Mouse (Mus musculus) liver, postnatal 0 days (tissue): ENCODE measurements around the gene Pip4k2a. TPM values are rescaled to one million over a fixed set of nuclear protein-coding genes. Genes with fewer than 3 reads are reported as not detected.

ENCODE experiments used
- ATAC-seq: fragments of 200-750 bp; cut with Nextera tagmentation; 2 replicates; pipeline ENCODE4 v1.8.0; 2017; ENCODE audit warnings: mild to moderate bottlenecking, moderate library complexity
- DNase-seq: peaks from one replicate; pipeline ENCODE4 v3.0.0-alpha.2; 2016
- H3K27ac ChIP-seq: fragments of 300-500 bp; sonication (generic); 2 replicates; pipeline ENCODE4 v1.5.1; 2014; ENCODE audit warnings: antibody characterized with exemption, moderate library complexity, mild to moderate bottlenecking, low read depth
- H3K27me3 ChIP-seq: fragments of 300-500 bp; sonication (generic); 2 replicates; pipeline ENCODE4 v1.6.1; 2014; ENCODE audit warnings: low read length, control low read depth, mixed read lengths; ENCODE audit not compliant: insufficient read depth
- H3K36me3 ChIP-seq: fragments of 300-500 bp; sonication (generic); replicated peaks from 2 replicates; pipeline ENCODE4 v1.6.1; 2014; ENCODE audit warnings: mild to moderate bottlenecking, control low read depth, low read length, moderate library complexity, mixed read lengths; ENCODE audit not compliant: insufficient read depth
- H3K4me1 ChIP-seq: fragments of 300-500 bp; sonication (generic); 2 replicates; pipeline ENCODE4 v1.6.1; 2014; ENCODE audit warnings: antibody characterized with exemption, mild to moderate bottlenecking, control low read depth; ENCODE audit not compliant: insufficient read depth
- H3K4me2 ChIP-seq: fragments of 300-500 bp; sonication (generic); 2 replicates; pipeline ENCODE4 v1.6.1; 2014; ENCODE audit warnings: low read depth, mild to moderate bottlenecking, low read length, moderate library complexity, mixed read lengths
- H3K4me3 ChIP-seq: fragments of 300-500 bp; sonication (generic); 2 replicates; pipeline ENCODE4 v1.5.1; 2014; ENCODE audit warnings: low read depth, low read length
- H3K9ac ChIP-seq: fragments of 300-500 bp; sonication (generic); replicated peaks from 2 replicates; pipeline ENCODE4 v1.6.1; 2014; ENCODE audit warnings: mild to moderate bottlenecking, moderate library complexity
- H3K9me3 ChIP-seq: fragments of 300-500 bp; sonication (generic); 2 replicates; pipeline ENCODE4 v1.6.1; 2016; ENCODE audit warnings: mild to moderate bottlenecking, control low read depth, low read length, mixed read lengths
- CTCF ChIP-seq: sonication (generic); IDR thresholded peaks from 2 replicates; pipeline ENCODE4 v1.5.1; 2016; ENCODE audit warnings: antibody characterized with exemption, low read depth
- EP300 ChIP-seq: IDR thresholded peaks from 2 replicates; pipeline ENCODE4 v1.6.1; 2016; ENCODE audit warnings: antibody characterized with exemption, low read depth, mild to moderate bottlenecking
- whole genome bisulfite sequencing: fragments of 180-500 bp; shearing (Covaris S2); extraction: QIAGEN DNeasy Blood & Tissue Kit; methylation state at CpG from one replicate; pipeline ENCODE4 v1.1.7; 2014; ENCODE audit not compliant: insufficient replicate concordance; 5-methylcytosine and 5-hydroxymethylcytosine counted together
- polyA plus RNA-seq: library from polyadenylated mRNA; unstranded; fragments of >200 nt; fragmentation: Nextera tagmentation; extraction: Ambion mirVana; gene quantifications from 2 replicates; pipeline ENCODE4 v1.2.1, GENCODE M21; 2015

Pip4k2a gene
- polyA plus RNA-seq, 1 experiment from 2014 or later = 8.0 TPM

GRCm38 (mm10) chr2:18930318-18931060, 67.4 kb downstream of the Pip4k2a start:
- Histone ChIP-seq H3K4me2 (no peak overlapping the region), H3K9me3 (no peaks in the 10 kb centered on the region), H3K9ac (no peak overlapping the region), H3K4me3 (no peak overlapping the region), H3K27me3 (no peaks in the 10 kb centered on the region), H3K36me3 (no peaks in the 10 kb centered on the region), H3K4me1 (peaks cover 13% of the 10 kb centered on the region), H3K27ac (no peak overlapping the region)
- TF ChIP-seq CTCF (no peak), EP300 (no peak)
- no peak for ATAC-seq
- WGBS = 85% methylated on average over 13 of the region's 13 CpGs
- no peak for DNase-seq

GRCm38 (mm10) chr2:18928597-18929257, 69.2 kb downstream of the Pip4k2a start:
- H3K27me3 ChIP-seq = no peaks in the 10 kb centered on the region
- DNase-seq (no peak), ATAC-seq (0 out of 2 replicates have a peak, but pooled peaks have one; percentile 13)
- H3K9me3 ChIP-seq = no peaks in the 10 kb centered on the region
- no peak for TF ChIP-seq CTCF
- no peak for TF ChIP-seq EP300
- H3K4me1 ChIP-seq = peaks cover 19% of the 10 kb centered on the region
- 43% methylated on average over 7 of the region's 7 CpGs for WGBS
- no peak overlapping the region for H3K4me2 ChIP-seq
- H3K4me3 ChIP-seq = no peak overlapping the region
- no peaks in the 10 kb centered on the region for H3K36me3 ChIP-seq
- no peak overlapping the region for H3K9ac ChIP-seq
- no peak overlapping the region for H3K27ac ChIP-seq

- Histone ChIP-seq H3K36me3 (no peaks in the 10 kb centered on the region), H3K4me3 (no peak overlapping the region), H3K9me3 (no peaks in the 10 kb centered on the region), H3K4me2 (no peak overlapping the region), H3K27me3 (no peaks in the 10 kb centered on the region), H3K27ac (no peak overlapping the region), H3K4me1 (peaks cover 20% of the 10 kb centered on the region), H3K9ac (no peak overlapping the region)
- WGBS = 42% methylated on average over 8 of the region's 8 CpGs
- no peak for DNase-seq
- no peak for ATAC-seq
- no peak for TF ChIP-seq CTCF
- TF ChIP-seq EP300 = no peak
Measured at GRCm38 (mm10) chr2:18928196-18928595, 69.7 kb downstream of the Pip4k2a start.

- no peak overlapping the region for H3K27ac ChIP-seq
- 37% methylated on average over 17 of the region's 17 CpGs for whole genome bisulfite sequencing
Measured at GRCm38 (mm10) chr2:18923806-18924595, 73.9 kb downstream of the Pip4k2a start.

GRCm38 (mm10) chr2:18923098-18923649, 74.8 kb downstream of the Pip4k2a start:
- H3K4me3 ChIP-seq = no peak overlapping the region
- no peaks in the 10 kb centered on the region for H3K9me3 ChIP-seq
- H3K36me3 ChIP-seq = no peaks in the 10 kb centered on the region
- no peak overlapping the region for H3K4me2 ChIP-seq
- ATAC-seq = no peak
- no peak overlapping the region for H3K27ac ChIP-seq
- no peak overlapping the region for H3K9ac ChIP-seq
- H3K27me3 ChIP-seq = no peaks in the 10 kb centered on the region
- 59% methylated on average over 9 of the region's 9 CpGs for WGBS
- no peak for DNase-seq
- no peak for TF ChIP-seq EP300
- TF ChIP-seq CTCF = no peak
- H3K4me1 ChIP-seq = peaks cover 24% of the 10 kb centered on the region

More at GRCm38 (mm10) chr2:18923806-18924595, 73.9 kb downstream of the Pip4k2a start:
- DNase-seq = no peak
- Histone ChIP-seq H3K9me3 (no peaks in the 10 kb centered on the region), H3K9ac (no peak overlapping the region), H3K4me3 (no peak overlapping the region), H3K27me3 (no peaks in the 10 kb centered on the region), H3K4me2 (no peak overlapping the region), H3K4me1 (peaks cover 26% of the 10 kb centered on the region), H3K36me3 (no peaks in the 10 kb centered on the region)
- TF ChIP-seq EP300 (no peak), CTCF (no peak)
- no peak for ATAC-seq
